Mouse (Mus musculus) midbrain, embryonic 16.5 days (tissue): Measurements from ENCODE around the gene Map4. TPM values are rescaled to one million over a fixed set of nuclear protein-coding genes. Genes with fewer than 3 reads are reported as not detected.
"Not testable (repeated sequence)": the region's sequence is repeated elsewhere in the genome, so short reads cannot be mapped to it uniquely, and the experiment has no call there.

Experiments used
- ATAC-seq: fragments of 200-750 bp; cut with Nextera tagmentation; 2 replicates; pipeline ENCODE4 v1.8.0; 2017; ENCODE audit warnings: moderate TSS enrichment
- H3K27ac ChIP-seq: fragments of 300-500 bp; sonication (generic); 2 replicates; pipeline ENCODE4 v1.5.1; 2014; ENCODE audit warnings: mild to moderate bottlenecking, low read length, mixed read lengths
- H3K27me3 ChIP-seq: fragments of 300-500 bp; sonication (generic); 2 replicates; pipeline ENCODE4 v1.6.1; 2014; ENCODE audit warnings: low read depth, low read length, mixed read lengths; ENCODE audit not compliant: control insufficient read depth, insufficient read depth
- H3K36me3 ChIP-seq: fragments of 300-500 bp; sonication (generic); 2 replicates; pipeline ENCODE4 v1.6.1; 2014; ENCODE audit warnings: mild to moderate bottlenecking, low read length, moderate library complexity, mixed read lengths; ENCODE audit not compliant: control insufficient read depth, insufficient read depth
- H3K4me1 ChIP-seq: fragments of 300-500 bp; sonication (generic); 2 replicates; pipeline ENCODE4 v1.6.1; 2014; ENCODE audit warnings: mild to moderate bottlenecking, low read length, mixed read lengths; ENCODE audit not compliant: control insufficient read depth, insufficient read depth
- H3K4me2 ChIP-seq: fragments of 300-500 bp; sonication (generic); 2 replicates; pipeline ENCODE4 v1.6.1; 2014; ENCODE audit warnings: mild to moderate bottlenecking, low read length, mixed read lengths
- H3K4me3 ChIP-seq: fragments of 300-500 bp; sonication (generic); 2 replicates; pipeline ENCODE4 v1.5.1; 2014; ENCODE audit warnings: low read depth, mild to moderate bottlenecking, low read length, moderate library complexity, mixed read lengths
- H3K9ac ChIP-seq: fragments of 300-500 bp; sonication (generic); 2 replicates; pipeline ENCODE4 v1.6.1; 2014; ENCODE audit warnings: low read depth, low read length, mixed read lengths
- H3K9me3 ChIP-seq: fragments of 300-500 bp; sonication (generic); replicated peaks from 2 replicates; pipeline ENCODE4 v1.6.1; 2014; ENCODE audit warnings: mild to moderate bottlenecking, low read length, mixed read lengths; ENCODE audit not compliant: control insufficient read depth, poor library complexity, severe bottlenecking
- WGBS: fragments of 180-500 bp; shearing (Covaris S2); extraction: QIAGEN DNeasy Blood & Tissue Kit; methylation state at CpG from one replicate; pipeline ENCODE4 v1.1.7; 2014; 5-methylcytosine and 5-hydroxymethylcytosine counted together
- polyA plus RNA-seq: library from polyadenylated mRNA; unstranded; fragments of >200 nt; fragmentation: Nextera tagmentation; extraction: Ambion mirVana; gene quantifications from 2 replicates; pipeline ENCODE4 v1.2.1, GENCODE M21; 2015

Gene Map4
- polyA plus RNA-seq, 1 experiment from 2014 or later, result 213 TPM

DNA sequence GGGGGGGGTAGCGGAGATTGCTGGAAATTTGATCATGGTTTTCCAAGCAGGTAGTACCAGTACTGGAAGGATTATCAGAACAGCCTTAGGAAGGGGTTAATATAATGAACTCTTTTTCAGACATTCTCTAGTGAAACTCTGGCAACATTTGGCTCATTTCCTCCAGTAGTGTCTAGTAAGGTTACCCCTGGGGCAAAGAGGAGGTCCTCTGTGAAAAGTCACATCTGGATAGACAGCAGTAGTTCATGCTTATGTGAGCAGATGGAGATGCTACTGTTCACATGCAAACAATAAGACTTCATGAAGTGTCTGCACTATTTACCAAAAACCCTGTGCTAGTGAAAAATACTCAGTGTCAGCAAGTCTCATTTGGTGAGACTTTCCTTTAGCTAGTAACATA, 125.9 kb downstream of the Map4 start:
- ATAC-seq, result no peak
- no peak overlapping the region for H3K9ac ChIP-seq
- no peaks in the 10 kb centered on the region for H3K27me3 ChIP-seq
- no peak overlapping the region for H3K4me3 ChIP-seq
- H3K9me3 ChIP-seq, result no peaks in the 10 kb centered on the region
- 96% methylated on average over 1 of the region's 1 CpGs for WGBS
- H3K36me3 ChIP-seq, result no peaks in the 10 kb centered on the region
- H3K27ac ChIP-seq, result 0 out of 2 replicates have a peak overlapping the region, but pooled peaks have one; percentile 8
- no peak overlapping the region for H3K4me2 ChIP-seq
- H3K4me1 ChIP-seq, result peaks cover 55% of the 10 kb centered on the region

DNA sequence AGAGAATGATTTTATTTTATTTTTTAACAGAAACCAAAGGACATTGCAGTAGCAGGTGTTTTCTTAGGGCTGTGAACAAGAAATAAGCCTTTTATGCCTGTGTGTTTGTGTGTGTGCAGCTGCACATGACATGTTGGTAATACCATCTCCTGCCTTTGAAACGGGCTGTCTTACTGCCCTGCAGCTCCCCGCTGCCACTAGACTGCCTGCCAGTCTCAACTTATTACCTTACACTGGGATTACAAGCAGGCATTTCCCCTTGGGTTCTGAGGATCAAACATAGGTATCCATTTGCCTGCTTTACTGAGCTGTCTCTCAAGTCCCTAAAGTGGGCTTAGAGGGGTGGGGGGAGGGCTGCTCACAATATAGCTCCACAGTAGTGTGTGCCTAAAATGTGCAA, 129.5 kb downstream of the Map4 start:
- H3K36me3 ChIP-seq, result 0 out of 2 replicates have a peak, but pooled peaks cover 5% of the 10 kb centered on the region
- 18% methylated on average over 2 of the region's 2 CpGs for WGBS
- H3K9ac ChIP-seq, result no peak overlapping the region
- ATAC-seq, result no peak
- H3K4me3 ChIP-seq, result no peak overlapping the region
- peaks cover 26% of the 10 kb centered on the region for H3K4me1 ChIP-seq
- peak overlapping the region; percentile 49 for H3K27ac ChIP-seq
- no peaks in the 10 kb centered on the region for H3K9me3 ChIP-seq
- H3K4me2 ChIP-seq, result no peak overlapping the region
- no peaks in the 10 kb centered on the region for H3K27me3 ChIP-seq

DNA sequence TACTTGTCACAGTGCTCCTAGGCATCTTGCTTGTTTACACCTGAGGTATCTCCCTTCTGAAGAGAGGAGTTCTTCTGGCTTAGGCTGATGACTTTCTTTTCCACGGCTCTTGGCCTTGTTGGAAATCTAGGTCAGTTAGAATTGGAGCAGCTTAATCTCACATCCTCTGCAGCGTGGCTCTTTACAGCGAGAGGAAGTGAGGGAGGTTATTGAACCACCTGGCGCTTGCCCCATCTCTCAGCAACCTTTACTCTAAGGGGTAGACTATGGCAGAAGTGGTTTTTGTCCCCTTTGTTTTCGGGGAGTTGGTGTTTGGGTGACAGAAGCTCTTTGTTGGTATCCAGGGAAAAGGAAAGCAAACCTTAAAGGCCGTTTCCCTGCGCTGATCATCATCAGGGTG, 131.1 kb downstream of the Map4 start:
- no peak for ATAC-seq
- H3K9ac ChIP-seq, result no peak overlapping the region
- no peak overlapping the region for H3K4me3 ChIP-seq
- no peak overlapping the region for H3K4me2 ChIP-seq
- 83% methylated on average over 7 of the region's 7 CpGs for WGBS
- no peaks in the 10 kb centered on the region for H3K9me3 ChIP-seq
- H3K27me3 ChIP-seq, result no peaks in the 10 kb centered on the region
- H3K4me1 ChIP-seq, result peaks cover 13% of the 10 kb centered on the region
- no peak overlapping the region for H3K27ac ChIP-seq
- peaks cover 6% of the 10 kb centered on the region; the same call in 1 of the 2 replicates for H3K36me3 ChIP-seq

DNA sequence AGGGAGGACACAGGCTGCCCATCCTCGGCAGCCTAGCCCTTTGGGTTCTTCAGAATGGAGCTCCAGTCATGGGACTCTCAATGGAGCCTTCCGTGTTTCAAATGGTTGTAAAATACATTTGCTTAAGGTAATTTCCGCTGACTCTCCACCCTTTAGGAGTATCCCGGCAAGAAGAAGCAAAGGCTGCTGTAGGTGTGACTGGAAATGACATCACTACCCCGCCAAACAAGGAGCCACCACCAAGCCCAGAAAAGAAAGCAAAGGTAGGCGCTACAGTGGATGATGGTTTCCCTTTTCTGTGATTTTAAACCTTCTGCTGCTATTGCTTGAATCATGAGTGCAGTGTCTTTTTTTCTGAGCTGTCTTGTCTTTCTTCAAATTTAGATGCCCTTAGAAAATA, 131.6 kb downstream of the Map4 start:
- Histone ChIP-seq H3K27ac (no peak overlapping the region), H3K9ac (no peak overlapping the region), H3K36me3 (peaks cover 10% of the 10 kb centered on the region), H3K4me1 (peaks cover 10% of the 10 kb centered on the region), H3K27me3 (no peaks in the 10 kb centered on the region), H3K4me2 (no peak overlapping the region), H3K4me3 (no peak overlapping the region), H3K9me3 (no peaks in the 10 kb centered on the region)
- 93% methylated on average over 6 of the region's 6 CpGs for WGBS
- no peak for ATAC-seq

DNA sequence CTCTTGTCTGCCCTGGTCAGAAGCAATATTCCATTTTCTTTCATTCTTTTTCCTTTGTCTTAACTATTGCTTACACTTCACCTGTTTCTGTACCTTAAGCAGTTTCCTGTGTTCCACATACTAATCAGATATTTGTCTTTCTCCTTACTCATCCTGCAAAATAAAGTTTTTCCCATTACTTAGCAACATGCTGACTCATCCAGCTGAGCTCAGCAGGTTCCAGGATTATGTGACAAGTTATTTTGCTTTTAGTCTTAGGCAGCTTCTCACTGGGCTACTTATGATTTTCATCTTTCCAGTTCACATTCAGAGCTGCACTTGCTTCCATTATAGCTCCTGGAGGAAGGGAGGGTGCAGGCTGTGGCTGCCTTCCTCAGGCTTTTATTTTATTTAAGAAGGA, 133.4 kb downstream of the Map4 start:
- peaks cover 21% of the 10 kb centered on the region for H3K36me3 ChIP-seq
- H3K4me2 ChIP-seq, result no peak overlapping the region
- H3K27ac ChIP-seq, result no peak overlapping the region
- H3K4me3 ChIP-seq, result no peak overlapping the region
- H3K9ac ChIP-seq, result no peak overlapping the region
- H3K4me1 ChIP-seq, result peaks cover 7% of the 10 kb centered on the region
- no peaks in the 10 kb centered on the region for H3K9me3 ChIP-seq
- H3K27me3 ChIP-seq, result no peaks in the 10 kb centered on the region
- no peak for ATAC-seq

DNA sequence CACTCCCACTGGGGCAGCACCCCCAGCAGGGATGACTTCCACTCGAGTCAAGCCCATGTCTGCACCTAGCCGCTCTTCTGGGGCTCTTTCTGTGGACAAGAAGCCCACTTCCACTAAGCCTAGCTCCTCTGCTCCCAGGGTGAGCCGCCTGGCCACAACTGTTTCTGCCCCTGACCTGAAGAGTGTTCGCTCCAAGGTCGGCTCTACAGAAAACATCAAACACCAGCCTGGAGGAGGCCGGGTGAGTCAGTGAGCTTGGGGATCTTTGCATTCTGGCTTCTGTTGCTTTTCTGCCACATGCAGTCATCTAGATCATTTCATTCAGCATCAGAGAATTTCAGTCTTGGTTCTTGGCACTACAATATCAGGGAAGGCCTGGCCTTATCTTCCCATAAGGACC, 137.5 kb downstream of the Map4 start:
- 89% methylated on average over 6 of the region's 6 CpGs for WGBS
- Histone ChIP-seq H3K36me3 (peaks cover 21% of the 10 kb centered on the region), H3K4me3 (no peak overlapping the region), H3K9me3 (no peaks in the 10 kb centered on the region), H3K4me2 (no peak overlapping the region), H3K27ac (no peak overlapping the region), H3K27me3 (no peaks in the 10 kb centered on the region), H3K4me1 (no peaks in the 10 kb centered on the region), H3K9ac (no peak overlapping the region)
- ATAC-seq, result no peak

DNA sequence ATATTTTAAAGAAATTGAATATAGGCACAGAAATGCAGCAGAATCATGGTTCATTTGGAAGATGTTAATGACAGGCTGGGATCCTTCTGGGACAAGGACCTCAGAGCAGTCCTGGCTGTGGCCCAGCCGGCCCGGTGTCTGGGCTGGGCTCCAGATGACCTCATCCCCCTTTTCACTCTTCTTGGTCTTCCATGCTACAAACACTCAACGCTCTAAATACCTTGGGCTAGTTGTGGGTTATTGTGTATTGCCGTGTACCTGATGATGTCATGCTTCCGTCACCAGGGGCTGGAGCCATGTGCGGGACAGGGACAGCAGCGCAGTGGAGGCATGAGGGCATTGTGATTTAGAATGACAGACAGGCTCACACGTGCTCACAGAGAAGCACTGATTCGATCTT, 139.1 kb downstream of the Map4 start:
- 81% methylated on average over 9 of the region's 9 CpGs for WGBS
- peaks cover 15% of the 10 kb centered on the region for H3K36me3 ChIP-seq

DNA sequence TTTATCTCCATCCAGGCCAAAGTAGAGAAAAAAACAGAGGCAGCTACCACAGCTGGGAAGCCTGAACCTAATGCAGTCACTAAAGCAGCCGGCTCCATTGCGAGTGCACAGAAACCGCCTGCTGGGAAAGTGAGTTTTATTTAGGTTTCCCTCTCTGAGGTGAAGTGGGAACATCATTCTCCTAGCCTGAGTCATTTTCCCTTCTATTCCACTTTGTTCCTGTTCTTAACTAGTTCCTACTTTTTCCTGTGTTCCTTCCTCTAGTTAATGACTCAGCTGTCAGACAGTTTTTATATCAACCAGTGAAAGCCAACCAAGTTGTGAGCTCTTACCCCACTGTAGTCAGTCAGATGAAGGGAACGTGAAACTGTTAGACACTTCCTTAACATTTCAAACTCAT, 139.8 kb downstream of the Map4 start:
- H3K4me1 ChIP-seq, result no peaks in the 10 kb centered on the region
- 89% methylated on average over 4 of the region's 4 CpGs for WGBS
- H3K4me2 ChIP-seq, result no peak overlapping the region
- H3K27ac ChIP-seq, result no peak overlapping the region
- ATAC-seq, result no peak
- H3K9me3 ChIP-seq, result no peaks in the 10 kb centered on the region
- H3K36me3 ChIP-seq, result peaks cover 15% of the 10 kb centered on the region
- no peak overlapping the region for H3K4me3 ChIP-seq
- H3K27me3 ChIP-seq, result no peaks in the 10 kb centered on the region
- H3K9ac ChIP-seq, result no peak overlapping the region

More for the DNA sequence above, 139.1 kb downstream of the Map4 start:
- H3K27ac ChIP-seq, result no peak overlapping the region
- no peak overlapping the region for H3K4me2 ChIP-seq
- H3K4me1 ChIP-seq, result no peaks in the 10 kb centered on the region
- no peaks in the 10 kb centered on the region for H3K27me3 ChIP-seq
- no peaks in the 10 kb centered on the region for H3K9me3 ChIP-seq
- no peak overlapping the region for H3K4me3 ChIP-seq
- no peak for ATAC-seq
- H3K9ac ChIP-seq, result no peak overlapping the region

DNA sequence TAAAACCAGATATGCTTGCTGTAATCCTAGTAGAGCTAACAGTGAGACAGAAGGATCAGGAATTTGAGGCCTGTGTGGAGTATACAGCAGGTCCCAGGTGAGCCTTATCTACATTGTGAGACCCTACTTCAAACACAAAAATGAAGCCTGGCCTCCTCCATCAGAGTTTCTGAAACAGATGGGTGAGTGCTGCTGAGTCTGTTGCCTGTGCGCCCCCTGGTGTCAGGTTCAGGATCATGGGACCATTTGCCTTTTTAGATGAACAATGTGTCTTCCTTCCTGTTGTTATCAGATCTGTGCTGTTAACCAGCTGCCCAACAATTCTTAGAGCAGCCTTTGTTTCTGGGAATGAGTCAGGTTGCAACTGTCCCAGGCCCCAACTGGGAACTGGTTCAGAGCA, 140.6 kb downstream of the Map4 start:
- H3K4me1 ChIP-seq, result no peaks in the 10 kb centered on the region
- peaks cover 15% of the 10 kb centered on the region for H3K36me3 ChIP-seq
- H3K9ac ChIP-seq, result no peak overlapping the region
- H3K4me2 ChIP-seq, result no peak overlapping the region
- H3K27me3 ChIP-seq, result no peaks in the 10 kb centered on the region
- 0% methylated on average over 1 of the region's 1 CpGs for whole genome bisulfite sequencing
- H3K4me3 ChIP-seq, result no peak overlapping the region
- no peaks in the 10 kb centered on the region for H3K9me3 ChIP-seq
- ATAC-seq, result no peak
- no peak overlapping the region for H3K27ac ChIP-seq

DNA sequence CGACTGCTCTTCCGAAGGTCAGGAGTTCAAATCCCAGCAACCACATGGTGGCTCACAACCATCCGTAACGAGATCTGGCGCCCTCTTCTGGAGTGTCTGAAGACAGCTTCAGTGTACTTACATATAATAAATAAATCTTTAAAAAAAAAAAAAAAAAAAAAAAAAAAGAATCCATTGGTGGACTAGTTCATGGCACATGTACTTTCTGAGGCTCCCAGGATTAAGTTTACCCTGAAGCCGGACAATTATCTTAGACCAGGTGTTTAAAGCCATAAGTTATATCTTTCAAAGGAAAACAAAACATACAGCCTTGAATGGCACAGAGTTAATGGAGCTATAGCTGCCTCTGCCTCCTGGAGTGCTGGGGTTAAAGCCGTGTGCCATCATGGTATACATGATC, 145.2 kb downstream of the Map4 start:
- not testable (repeated sequence) for H3K27ac ChIP-seq, H3K4me1 ChIP-seq, ATAC-seq, H3K9me3 ChIP-seq, H3K4me2 ChIP-seq, H3K9ac ChIP-seq, H3K4me3 ChIP-seq, H3K27me3 ChIP-seq
- H3K36me3 ChIP-seq, result peaks cover 19% of the 10 kb centered on the region
- 77% methylated on average over 4 of the region's 7 CpGs for WGBS
